ENCODE assay signal across 10 mouse cellular contexts in the genomic region with DNA sequence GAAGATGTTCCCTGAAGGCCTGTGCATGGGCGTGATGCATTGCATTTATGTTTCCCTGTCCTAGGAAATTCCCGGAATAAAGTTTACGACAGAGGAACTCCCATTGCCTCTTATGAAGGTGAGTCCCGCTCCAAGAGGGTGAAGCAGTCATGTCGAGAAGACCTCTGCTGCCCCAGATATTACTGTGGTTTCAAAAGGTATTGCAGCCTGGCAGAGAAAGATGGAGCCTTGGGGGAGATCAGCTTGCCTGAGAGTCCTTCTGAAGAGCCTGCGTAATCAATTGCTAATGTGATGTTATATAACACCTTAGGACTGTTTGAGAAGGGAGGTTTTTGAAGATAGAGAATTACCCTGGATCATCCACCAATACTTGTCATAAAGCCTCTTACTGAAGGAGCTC.
A peak's percentile ranks its signal among the peaks of the same experiment; 100 is the strongest.
DNase-seq lines count a peak whose midpoint lies in the region; ATAC-seq and TF ChIP-seq lines count a peak whose summit lies in the region.
"Had no signal": no experiment of that assay in that cellular context is flagged by ENCODE, and none has a peak within 500 bp of the region (broad histone marks: within the 10 kb centered on the region; RNA-seq: fewer than 3 reads in every experiment).

No protein-coding gene starts in this region.

- H3K9ac ChIP-seq in liver, embryonic 14.5 days (replicated peaks): no peak overlapping the region
- H3K9ac ChIP-seq in liver, embryonic 11.5 days (ENCODE audit: low read depth, low read length): no peak overlapping the region
- H3K9ac ChIP-seq: hindbrain, embryonic 15.5 days had no signal

- peak; percentile 16; the same call in 1 of the 2 replicates for TF ChIP-seq CTCF in cerebellum, adult 2 months (IDR thresholded peaks at IDR 0.05; ENCODE audit: borderline replicate concordance, insufficient read depth, low read depth, low read length)
- TF ChIP-seq CTCF in liver, embryonic 14.5 days (IDR thresholded peaks at IDR 0.05; ENCODE audit: low read depth): peak; percentile 59
- TF ChIP-seq CTCF in Patski (IDR thresholded peaks at IDR 0.05): peak; percentile 50

- POLR2A ChIA-PET in Patski (lab: Charles Lee): no interaction called here

- 80% methylated on average over 6 of the region's 6 CpGs for WGBS in cerebellum, adult 2 months
- 51% methylated on average over 6 of the region's 6 CpGs for WGBS in liver, embryonic 14.5 days (ENCODE audit: insufficient replicate concordance)
- 69% methylated on average over 6 of the region's 6 CpGs for WGBS in liver, embryonic 11.5 days

- H3K4me2 ChIP-seq in liver, embryonic 14.5 days (ENCODE audit: low read depth): no peak overlapping the region
- H3K4me2 ChIP-seq in liver, embryonic 11.5 days: no peak overlapping the region
- H3K4me2 ChIP-seq: hindbrain, embryonic 15.5 days had no signal

- TF ChIP-seq POLR2A in cerebellum, adult 2 months (IDR thresholded peaks at IDR 0.05; ENCODE audit: borderline replicate concordance, insufficient read depth, low read length): no peak

- in situ Hi-C loops in Patski (cut with MboI; ENCODE audit: low pct_unique_long_range_greater_than_20kb): no loop called here

- no peaks in the 10 kb centered on the region for H3K27me3 ChIP-seq in cerebellum, adult 2 months (ENCODE audit: control insufficient read depth, insufficient read depth, low read length)
- H3K27me3 ChIP-seq in liver, embryonic 14.5 days (ENCODE audit: control insufficient read depth, insufficient read depth, low read length): no peaks in the 10 kb centered on the region
- no peaks in the 10 kb centered on the region for H3K27me3 ChIP-seq in liver, embryonic 11.5 days (replicated peaks; ENCODE audit: control insufficient read depth, insufficient read depth, low read length)
- H3K27me3 ChIP-seq in Patski: no peaks in the 10 kb centered on the region
- H3K27me3 ChIP-seq: hindbrain, embryonic 15.5 days had no signal

- no peaks in the 10 kb centered on the region for H3K9me3 ChIP-seq in liver, embryonic 14.5 days (ENCODE audit: control insufficient read depth, low read length)
- no peaks in the 10 kb centered on the region for H3K9me3 ChIP-seq in liver, embryonic 11.5 days (ENCODE audit: control insufficient read depth, low read length)
- H3K9me3 ChIP-seq: hindbrain, embryonic 15.5 days had no signal

- no peak for ATAC-seq in liver, embryonic 14.5 days (ENCODE audit: insufficient read depth)
- no peak; the same call in 1 of the 2 replicates for ATAC-seq in liver, embryonic 11.5 days (replicated peaks; ENCODE audit: low FRiP score)
- ATAC-seq in Patski: peak; percentile 38
- ATAC-seq in neutrophil, adult 5-6 weeks (ENCODE audit: extremely low read depth, insufficient number of reproducible peaks, low FRiP score, poor library complexity, severe bottlenecking): peak; percentile 28; the same call in 1 of the 2 replicates

- no peaks in the 10 kb centered on the region for H3K4me1 ChIP-seq in cerebellum, adult 2 months (ENCODE audit: control insufficient read depth, insufficient read depth, low read length)
- no peaks in the 10 kb centered on the region; a peak in 1 of 4 replicates for H3K4me1 ChIP-seq in liver, embryonic 14.5 days (replicated peaks; ENCODE audit: control insufficient read depth in 2 of 2, insufficient read depth in 2 of 2, low read length in 1 of 2)
- H3K4me1 ChIP-seq in liver, embryonic 11.5 days (replicated peaks; ENCODE audit: control insufficient read depth, insufficient read depth, low read length): no peaks in the 10 kb centered on the region; the same call in 1 of the 2 replicates

- no peak for TF ChIP-seq EP300 in liver, embryonic 14.5 days (IDR thresholded peaks at IDR 0.05; ENCODE audit: low read depth)

- no peaks in the 10 kb centered on the region for H3K36me3 ChIP-seq in liver, embryonic 14.5 days (replicated peaks; ENCODE audit: control insufficient read depth, insufficient read depth, low read depth)
- no peaks in the 10 kb centered on the region for H3K36me3 ChIP-seq in liver, embryonic 11.5 days (ENCODE audit: control insufficient read depth, insufficient read depth, low read length)
- H3K36me3 ChIP-seq: hindbrain, embryonic 15.5 days had no signal

- no peak overlapping the region for H3K27ac ChIP-seq in cerebellum, adult 2 months (ENCODE audit: insufficient read depth, low read length)
- H3K27ac ChIP-seq in liver, embryonic 14.5 days: no peak overlapping the region
- H3K27ac ChIP-seq in liver, embryonic 11.5 days (ENCODE audit: low read depth, low read length): no peak overlapping the region
- H3K27ac ChIP-seq: hindbrain, embryonic 15.5 days had no signal

- H3K4me3 ChIP-seq in cerebellum, adult 2 months (replicated peaks; ENCODE audit: insufficient read depth, low read depth, low read length): no peak overlapping the region
- H3K4me3 ChIP-seq in liver, embryonic 14.5 days (ENCODE audit: insufficient read depth in 1 of 2, low read depth in 2 of 2, low read length in 2 of 2): no peak overlapping the region
- H3K4me3 ChIP-seq in liver, embryonic 11.5 days (ENCODE audit: low read depth, low read length): no peak overlapping the region
- H3K4me3 ChIP-seq: hindbrain, embryonic 15.5 days had no signal

- DNase-seq in cerebellum, adult 2 months: no peak
- no peak for DNase-seq in cerebellum, adult 11-12 months
- no peak for DNase-seq in liver, embryonic 14.5 days (ENCODE audit: low read depth in 3 of 3, low spot score in 3 of 3)
- no peak for DNase-seq in liver, embryonic 11.5 days (ENCODE audit: low spot score)
- DNase-seq in Patski (ENCODE audit: low read depth, low spot score): no peak
- no peak for DNase-seq in heart, adult 9 months (ENCODE audit: low spot score in 2 of 2)
- no peak for DNase-seq in adrenal gland, postnatal 36 days
- DNase-seq: right cerebral cortex, postnatal 14 days had no signal

- CTCF ChIA-PET in Patski (lab: Charles Lee): interaction anchor here (1.0 kb wide), 1 partner anchor 33 kb away, joined by 3 read pairs; no protein-coding TSS in a partner anchor

Comparison
In these comparisons a context has a peak if more than half of its experiments do, and no peak if none do; other contexts are left out.
1. ATAC-seq: peak in Patski (single experiment) and neutrophil, adult 5-6 weeks (single experiment); none in liver, embryonic 14.5 days (single experiment) and liver, embryonic 11.5 days (single experiment).
2. Peak in every context shown above with its lines, with median percentiles within 50 percentile points of each other: CTCF ChIP-seq.